Mouse (Mus musculus): ENCODE results near the gene Elf3. TPM values are rescaled to one million over a fixed set of nuclear protein-coding genes. Genes with fewer than 3 reads are reported as not detected.

Elf3 gene
- polyA plus RNA-seq, 1 experiment, result 37.3 TPM

DNA sequence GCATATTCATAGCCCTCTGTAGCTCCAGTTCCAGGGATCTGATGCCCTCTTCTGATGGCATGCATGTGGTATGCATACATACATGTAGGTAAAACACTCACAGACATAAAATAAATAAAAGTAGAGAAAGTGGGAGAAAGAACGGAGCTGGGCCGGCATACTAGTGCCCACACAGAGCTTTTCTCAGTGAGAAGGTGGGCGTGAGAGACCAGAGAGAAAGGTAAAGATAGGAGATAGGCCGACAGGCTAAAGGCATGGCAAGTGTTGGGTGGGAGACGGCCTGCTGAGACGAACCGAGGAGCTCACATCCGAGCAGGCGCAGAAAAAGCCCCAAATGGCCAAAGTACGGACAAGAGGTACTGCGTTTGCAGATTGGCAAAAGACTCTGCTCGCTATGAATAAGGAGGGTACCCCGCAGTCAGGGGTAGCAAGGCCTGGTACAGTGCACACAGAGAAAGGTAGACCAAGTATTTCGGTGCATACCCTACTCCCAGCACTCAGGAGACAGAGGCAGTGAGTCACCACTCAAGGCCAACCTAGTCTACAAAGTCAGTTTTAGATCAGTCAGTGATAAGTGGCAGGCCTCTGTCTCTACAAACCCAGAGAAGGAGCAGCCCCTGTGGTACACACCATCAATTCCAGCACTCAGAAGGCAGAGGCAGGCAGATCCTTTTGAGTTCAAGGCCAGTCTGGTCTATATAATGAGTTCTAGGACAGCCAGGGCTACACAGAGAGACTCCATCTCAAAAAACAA, 51.6 kb downstream of the Elf3 start:
- no peak for TF ChIP-seq POLR2A (IDR thresholded peaks at IDR 0.05; ENCODE audit: insufficient read depth, low read length)
- TF ChIP-seq EP300 (IDR thresholded peaks at IDR 0.05; ENCODE audit: insufficient read depth, low read depth, low read length), result no peak
- TF ChIP-seq CTCF (IDR thresholded peaks at IDR 0.05; ENCODE audit: low read depth, low read length), result no peak
- H3K36me3 ChIP-seq (ENCODE audit: control insufficient read depth, insufficient read depth, low read length, poor library complexity, severe bottlenecking), result no peaks in the 10 kb centered on the region

GRCm38 (mm10) chr1:135205257-135205656, 53.1 kb downstream of the Elf3 start:
- H3K9ac ChIP-seq (ENCODE audit: low read depth, poor library complexity, severe bottlenecking), result no peak overlapping the region
- no peaks in the 10 kb centered on the region for H3K9me3 ChIP-seq (replicated peaks; ENCODE audit: control insufficient read depth, insufficient read depth, low read length, poor library complexity, severe bottlenecking)
- no peak for TF ChIP-seq CTCF (IDR thresholded peaks at IDR 0.05; ENCODE audit: low read depth, low read length)
- TF ChIP-seq EP300 (IDR thresholded peaks at IDR 0.05; ENCODE audit: insufficient read depth, low read depth, low read length), result no peak
- no peak for TF ChIP-seq POLR2A (IDR thresholded peaks at IDR 0.05; ENCODE audit: insufficient read depth, low read length)
- no peak overlapping the region for H3K4me3 ChIP-seq (ENCODE audit: low read depth, low read length)
- H3K36me3 ChIP-seq (ENCODE audit: control insufficient read depth, insufficient read depth, low read length, poor library complexity, severe bottlenecking), result no peaks in the 10 kb centered on the region
- H3K27ac ChIP-seq (ENCODE audit: insufficient read depth, low read length), result 0 out of 2 replicates have a peak overlapping the region, but pooled peaks have one; percentile 16
- peaks cover 12% of the 10 kb centered on the region for H3K4me1 ChIP-seq (ENCODE audit: control insufficient read depth, insufficient read depth, low read length)
- no peaks in the 10 kb centered on the region for H3K27me3 ChIP-seq (ENCODE audit: control insufficient read depth, insufficient read depth, low read length, poor library complexity, severe bottlenecking)

More for the DNA sequence above, 51.6 kb downstream of the Elf3 start:
- no peak overlapping the region for H3K27ac ChIP-seq (ENCODE audit: insufficient read depth, low read length)
- H3K4me3 ChIP-seq (ENCODE audit: low read depth, low read length), result no peak overlapping the region
- peaks cover 9% of the 10 kb centered on the region for H3K4me1 ChIP-seq (ENCODE audit: control insufficient read depth, insufficient read depth, low read length)
- no peak overlapping the region for H3K9ac ChIP-seq (ENCODE audit: low read depth, poor library complexity, severe bottlenecking)
- no peaks in the 10 kb centered on the region for H3K27me3 ChIP-seq (ENCODE audit: control insufficient read depth, insufficient read depth, low read length, poor library complexity, severe bottlenecking)
- no peaks in the 10 kb centered on the region for H3K9me3 ChIP-seq (replicated peaks; ENCODE audit: control insufficient read depth, insufficient read depth, low read length, poor library complexity, severe bottlenecking)

GRCm38 (mm10) chr1:135204196-135205126, 53.9 kb downstream of the Elf3 start:
- Histone ChIP-seq H3K27me3 (ENCODE audit: control insufficient read depth, insufficient read depth, low read length, poor library complexity, severe bottlenecking) (no peaks in the 10 kb centered on the region), H3K27ac (ENCODE audit: insufficient read depth, low read length) (peak overlapping the region; percentile 21; the same call in 1 of the 2 replicates), H3K4me3 (ENCODE audit: low read depth, low read length) (no peak overlapping the region), H3K9me3 (replicated peaks; ENCODE audit: control insufficient read depth, insufficient read depth, low read length, poor library complexity, severe bottlenecking) (no peaks in the 10 kb centered on the region), H3K36me3 (ENCODE audit: control insufficient read depth, insufficient read depth, low read length, poor library complexity, severe bottlenecking) (no peaks in the 10 kb centered on the region), H3K9ac (ENCODE audit: low read depth, poor library complexity, severe bottlenecking) (no peak overlapping the region), H3K4me1 (ENCODE audit: control insufficient read depth, insufficient read depth, low read length) (peaks cover 13% of the 10 kb centered on the region)
- TF ChIP-seq EP300 (IDR thresholded peaks at IDR 0.05; ENCODE audit: insufficient read depth, low read depth, low read length) (no peak), POLR2A (IDR thresholded peaks at IDR 0.05; ENCODE audit: insufficient read depth, low read length) (no peak), CTCF (IDR thresholded peaks at IDR 0.05; ENCODE audit: low read depth, low read length) (no peak)

Other genes starting within 250 kb of the Elf3 start
- gene Lgr6, start 153.3 kb downstream of the Elf3 start, polyA plus RNA-seq (2011; ENCODE audit: insufficient read depth, insufficient read length, low read depth, missing spikeins), result 0.26 and 0.81 TPM in 2 replicates
- gene Ptpn7, start 125.9 kb downstream of the Elf3 start, polyA plus RNA-seq (2011; ENCODE audit: insufficient read depth, insufficient read length, low read depth, missing spikeins), result 1.5 and 1.8 TPM in 2 replicates
- 94.4 and 106 TPM in 2 replicates for gene Arl8a, start 111.7 kb downstream of the Elf3 start, polyA plus RNA-seq (2011; ENCODE audit: insufficient read depth, insufficient read length, low read depth, missing spikeins)
- gene Gpr37l1, start 90.9 kb downstream of the Elf3 start, polyA plus RNA-seq (2011; ENCODE audit: insufficient read depth, insufficient read length, low read depth, missing spikeins), result not detected in 2 replicates
- gene Rnpep, start 25.5 kb upstream of the Elf3 start, polyA plus RNA-seq (2011; ENCODE audit: insufficient read depth, insufficient read length, low read depth, missing spikeins), result 44.5 and 47.3 TPM in 2 replicates
- gene Timm17a, start 55.2 kb upstream of the Elf3 start, polyA plus RNA-seq (2011; ENCODE audit: insufficient read depth, insufficient read length, low read depth, missing spikeins), result 164 TPM in 2 replicates
- gene Lmod1, start 66.2 kb upstream of the Elf3 start, polyA plus RNA-seq (2011; ENCODE audit: insufficient read depth, insufficient read length, low read depth, missing spikeins), result 2.2 and 2.5 TPM in 2 replicates
- 14.1 and 15.0 TPM in 2 replicates for gene Shisa4, start 116.7 kb upstream of the Elf3 start, polyA plus RNA-seq (2011; ENCODE audit: insufficient read depth, insufficient read length, low read depth, missing spikeins)
- 123 and 137 TPM in 2 replicates for gene Ipo9, start 171.9 kb upstream of the Elf3 start, polyA plus RNA-seq (2011; ENCODE audit: insufficient read depth, insufficient read length, low read depth, missing spikeins)

All from ES-Bruce4 (cell line).